Mouse (Mus musculus) midbrain, embryonic 10.5 days (tissue): ENCODE measurements around the gene Ift43. TPM values are rescaled to one million over a fixed set of nuclear protein-coding genes. Genes with fewer than 3 reads are reported as not detected.

Experiments
- DNase-seq: peaks from one replicate; pipeline ENCODE4 v3.0.0-alpha.2; 2017; ENCODE audit warnings: low spot score
- H3K27ac ChIP-seq: fragments of 300-500 bp; sonication (generic); replicated peaks from 2 replicates; pipeline ENCODE4 v1.5.1; 2016; ENCODE audit warnings: mild to moderate bottlenecking
- H3K27me3 ChIP-seq: fragments of 300-500 bp; sonication (generic); 2 replicates; pipeline ENCODE4 v1.6.1; 2016; ENCODE audit warnings: low read depth, mild to moderate bottlenecking; ENCODE audit not compliant: poor library complexity, severe bottlenecking
- H3K36me3 ChIP-seq: fragments of 300-500 bp; sonication (generic); 2 replicates; pipeline ENCODE4 v1.6.1; 2016; ENCODE audit warnings: mild to moderate bottlenecking, moderate library complexity
- H3K4me1 ChIP-seq: fragments of 300-500 bp; sonication (generic); 2 replicates; pipeline ENCODE4 v1.6.1; 2016
- H3K4me3 ChIP-seq: fragments of 300-500 bp; sonication (generic); 2 replicates; pipeline ENCODE4 v1.5.1; 2016; ENCODE audit warnings: mild to moderate bottlenecking, moderate library complexity
- H3K9me3 ChIP-seq: fragments of 300-500 bp; sonication (generic); replicated peaks from 2 replicates; pipeline ENCODE4 v1.6.1; 2016; ENCODE audit warnings: mild to moderate bottlenecking
- WGBS: fragments of 180-500 bp; shearing (Covaris S2); methylation state at CpG from one replicate; pipeline ENCODE4 v1.1.7; 2016; 5-methylcytosine and 5-hydroxymethylcytosine counted together
- polyA plus RNA-seq: library from polyadenylated mRNA; unstranded; fragments of >200 nt; fragmentation: Nextera tagmentation; extraction: Ambion mirVana; gene quantifications from 2 replicates; pipeline ENCODE4 v1.2.1, GENCODE M21; 2016

The Ift43 gene
- polyA plus RNA-seq, 1 experiment from 2014 or later = 83.8 TPM

- H3K27me3 ChIP-seq = peaks cover 13% of the 10 kb centered on the region; the same call in 1 of the 2 replicates
- peaks cover 73% of the 10 kb centered on the region for H3K4me1 ChIP-seq
- peaks cover 17% of the 10 kb centered on the region for H3K36me3 ChIP-seq
- WGBS = 8% methylated on average over 12 of the region's 12 CpGs
- peaks cover 10% of the 10 kb centered on the region for H3K9me3 ChIP-seq
- 0 out of 2 replicates have a peak overlapping the region, but pooled peaks have one; percentile 16 for H3K4me3 ChIP-seq
- peak; percentile 59 for DNase-seq
- H3K27ac ChIP-seq = peak overlapping the region; percentile 89
Observed at GRCm38 (mm10) chr12:86162890-86163816, 80.8 kb downstream of the Ift43 start.

- Histone ChIP-seq H3K9me3 (no peaks in the 10 kb centered on the region), H3K27me3 (peaks cover 14% of the 10 kb centered on the region; the same call in 1 of the 2 replicates), H3K4me3 (no peak overlapping the region), H3K36me3 (peaks cover 7% of the 10 kb centered on the region), H3K27ac (peak overlapping the region; percentile 65), H3K4me1 (peaks cover 69% of the 10 kb centered on the region)
- 54% methylated on average over 2 of the region's 2 CpGs for WGBS
- DNase-seq = no peak
Observed at GRCm38 (mm10) chr12:86166244-86166643, 83.9 kb downstream of the Ift43 start.

- H3K36me3 ChIP-seq = no peaks in the 10 kb centered on the region
- DNase-seq = peak; percentile 35
- H3K27me3 ChIP-seq = peaks cover 10% of the 10 kb centered on the region; the same call in 1 of the 2 replicates
- H3K4me3 ChIP-seq = no peak overlapping the region
- 50% methylated on average over 9 of the region's 9 CpGs for WGBS
- peak overlapping the region; percentile 74 for H3K27ac ChIP-seq
- H3K9me3 ChIP-seq = no peaks in the 10 kb centered on the region
- H3K4me1 ChIP-seq = peaks cover 63% of the 10 kb centered on the region
Observed at GRCm38 (mm10) chr12:86167075-86167474, 84.7 kb downstream of the Ift43 start.

- WGBS = 31% methylated on average over 1 of the region's 1 CpGs
- Histone ChIP-seq H3K9me3 (no peaks in the 10 kb centered on the region), H3K27me3 (0 out of 2 replicates have a peak, but pooled peaks cover 10% of the 10 kb centered on the region), H3K4me1 (peaks cover 59% of the 10 kb centered on the region), H3K4me3 (no peak overlapping the region), H3K27ac (peak overlapping the region; percentile 64), H3K36me3 (no peaks in the 10 kb centered on the region)
- DNase-seq = no peak
Observed at GRCm38 (mm10) chr12:86168712-86169111, 86.4 kb downstream of the Ift43 start.

- 76% methylated on average over 5 of the region's 5 CpGs for WGBS
- H3K4me1 ChIP-seq = peaks cover 59% of the 10 kb centered on the region
- H3K9me3 ChIP-seq = no peaks in the 10 kb centered on the region
- H3K4me3 ChIP-seq = no peak overlapping the region
- H3K27me3 ChIP-seq = 0 out of 2 replicates have a peak, but pooled peaks cover 10% of the 10 kb centered on the region
- DNase-seq = no peak
- H3K27ac ChIP-seq = peak overlapping the region; percentile 64
- no peaks in the 10 kb centered on the region for H3K36me3 ChIP-seq
Observed at GRCm38 (mm10) chr12:86169195-86169594, 86.9 kb downstream of the Ift43 start.

GRCm38 (mm10) chr12:86173314-86173713 is 91.0 kb downstream of the Ift43 start:
- DNase-seq = no peak
- Histone ChIP-seq H3K9me3 (no peaks in the 10 kb centered on the region), H3K4me1 (peaks cover 53% of the 10 kb centered on the region), H3K27ac (no peak overlapping the region), H3K27me3 (0 out of 2 replicates have a peak, but pooled peaks cover 5% of the 10 kb centered on the region), H3K36me3 (no peaks in the 10 kb centered on the region), H3K4me3 (no peak overlapping the region)
- WGBS = 51% methylated on average over 6 of the region's 6 CpGs

- Histone ChIP-seq H3K9me3 (no peaks in the 10 kb centered on the region), H3K27me3 (0 out of 2 replicates have a peak, but pooled peaks cover 5% of the 10 kb centered on the region), H3K4me1 (peaks cover 43% of the 10 kb centered on the region), H3K27ac (no peak overlapping the region), H3K4me3 (no peak overlapping the region), H3K36me3 (no peaks in the 10 kb centered on the region)
- no peak for DNase-seq
- WGBS = 76% methylated on average over 12 of the region's 12 CpGs
Observed at GRCm38 (mm10) chr12:86174369-86174768, 92.0 kb downstream of the Ift43 start.

- WGBS = 39% methylated on average over 12 of the region's 12 CpGs
- Histone ChIP-seq H3K27me3 (0 out of 2 replicates have a peak, but pooled peaks cover 5% of the 10 kb centered on the region), H3K27ac (peak overlapping the region; percentile 67), H3K4me1 (peaks cover 47% of the 10 kb centered on the region), H3K4me3 (no peak overlapping the region), H3K9me3 (no peaks in the 10 kb centered on the region), H3K36me3 (no peaks in the 10 kb centered on the region)
- no peak for DNase-seq
Observed at GRCm38 (mm10) chr12:86175476-86175942, 93.2 kb downstream of the Ift43 start.

GRCm38 (mm10) chr12:86176675-86177339 is 94.5 kb downstream of the Ift43 start:
- Histone ChIP-seq H3K4me3 (no peak overlapping the region), H3K9me3 (no peaks in the 10 kb centered on the region), H3K27ac (0 out of 2 replicates have a peak overlapping the region, but pooled peaks have one; percentile 20), H3K27me3 (no peaks in the 10 kb centered on the region), H3K36me3 (no peaks in the 10 kb centered on the region), H3K4me1 (peaks cover 57% of the 10 kb centered on the region)
- 82% methylated on average over 11 of the region's 11 CpGs for whole genome bisulfite sequencing
- no peak for DNase-seq

GRCm38 (mm10) chr12:86179266-86179665 is 96.9 kb downstream of the Ift43 start:
- Histone ChIP-seq H3K27me3 (no peaks in the 10 kb centered on the region; the same call in 1 of the 2 replicates), H3K9me3 (no peaks in the 10 kb centered on the region), H3K4me3 (no peak overlapping the region), H3K4me1 (peaks cover 49% of the 10 kb centered on the region), H3K36me3 (no peaks in the 10 kb centered on the region), H3K27ac (peak overlapping the region; percentile 28; the same call in 1 of the 2 replicates)
- WGBS = 90% methylated on average over 7 of the region's 7 CpGs
- no peak for DNase-seq

GRCm38 (mm10) chr12:86181320-86181751 is 99.0 kb downstream of the Ift43 start:
- WGBS = 31% methylated on average over 8 of the region's 8 CpGs
- Histone ChIP-seq H3K36me3 (no peaks in the 10 kb centered on the region), H3K27ac (peak overlapping the region; percentile 74)

GRCm38 (mm10) chr12:86181879-86182278 is 99.5 kb downstream of the Ift43 start:
- H3K27ac ChIP-seq = peak overlapping the region; percentile 74

More at GRCm38 (mm10) chr12:86181320-86181751, 99.0 kb downstream of the Ift43 start:
- H3K9me3 ChIP-seq = no peaks in the 10 kb centered on the region
- peaks cover 34% of the 10 kb centered on the region for H3K4me1 ChIP-seq
- H3K27me3 ChIP-seq = peaks cover 3% of the 10 kb centered on the region; the same call in 1 of the 2 replicates
- DNase-seq = peak; percentile 46
- no peak overlapping the region for H3K4me3 ChIP-seq

More at GRCm38 (mm10) chr12:86181879-86182278, 99.5 kb downstream of the Ift43 start:
- peaks cover 3% of the 10 kb centered on the region; the same call in 1 of the 2 replicates for H3K27me3 ChIP-seq
- 56% methylated on average over 2 of the region's 2 CpGs for WGBS
- no peaks in the 10 kb centered on the region for H3K9me3 ChIP-seq
- no peak overlapping the region for H3K4me3 ChIP-seq
- H3K4me1 ChIP-seq = peaks cover 30% of the 10 kb centered on the region
- no peaks in the 10 kb centered on the region for H3K36me3 ChIP-seq
- no peak for DNase-seq
